Mouse (Mus musculus) heart, postnatal 0 days (tissue): ENCODE data around the gene Cd300a. TPM values are rescaled to one million over a fixed set of nuclear protein-coding genes. Genes with fewer than 3 reads are reported as not detected.

Source experiments
- ATAC-seq: fragments of 200-750 bp; cut with Nextera tagmentation; 2 replicates; pipeline ENCODE4 v1.8.0; 2017; ENCODE audit warnings: low read depth, moderate number of reproducible peaks, moderate library complexity; ENCODE audit not compliant: insufficient read depth
- DNase-seq: peaks from one replicate; pipeline ENCODE4 v3.0.0-alpha.2; 2016; ENCODE audit warnings: low spot score
- H3K27ac ChIP-seq: fragments of 300-500 bp; sonication (generic); 2 replicates; pipeline ENCODE4 v1.5.1; 2014; ENCODE audit warnings: low read depth, mild to moderate bottlenecking
- H3K27me3 ChIP-seq: fragments of 300-500 bp; sonication (generic); 2 replicates; pipeline ENCODE4 v1.6.1; 2014; ENCODE audit warnings: low read length, mixed read lengths; ENCODE audit not compliant: control insufficient read depth, insufficient read depth
- H3K36me3 ChIP-seq: fragments of 300-500 bp; sonication (generic); replicated peaks from 2 replicates; pipeline ENCODE4 v1.6.1; 2014; ENCODE audit warnings: low read length, mixed read lengths; ENCODE audit not compliant: control insufficient read depth, insufficient read depth
- H3K4me1 ChIP-seq: fragments of 300-500 bp; sonication (generic); 2 replicates; pipeline ENCODE4 v1.6.1; 2014; ENCODE audit warnings: antibody characterized with exemption; ENCODE audit not compliant: control insufficient read depth, insufficient read depth
- H3K4me2 ChIP-seq: fragments of 300-500 bp; sonication (generic); 2 replicates; pipeline ENCODE4 v1.6.1; 2014; ENCODE audit warnings: low read depth, mild to moderate bottlenecking, low read length, moderate library complexity
- H3K4me3 ChIP-seq: fragments of 300-500 bp; sonication (generic); 2 replicates; pipeline ENCODE4 v1.5.1; 2014; ENCODE audit warnings: low read depth, low read length
- H3K9ac ChIP-seq: fragments of 300-500 bp; sonication (generic); replicated peaks from 2 replicates; pipeline ENCODE4 v1.6.1; 2014; ENCODE audit warnings: low read depth, low read length, mixed read lengths
- H3K9me3 ChIP-seq: fragments of 300-500 bp; sonication (generic); replicated peaks from 2 replicates; pipeline ENCODE4 v1.6.1; 2016; ENCODE audit warnings: low read length; ENCODE audit not compliant: control insufficient read depth
- CTCF ChIP-seq: IDR thresholded peaks from 2 replicates; pipeline ENCODE4 v1.5.1; 2016; ENCODE audit warnings: antibody characterized with exemption, control low read depth, low read depth
- EP300 ChIP-seq: IDR thresholded peaks from 2 replicates; pipeline ENCODE4 v1.6.1; 2016; ENCODE audit warnings: antibody characterized with exemption, low read depth
- WGBS: fragments of 180-500 bp; shearing (Covaris S2); extraction: QIAGEN DNeasy Blood & Tissue Kit; methylation state at CpG from one replicate; pipeline ENCODE4 v1.1.7; 2014; 5-methylcytosine and 5-hydroxymethylcytosine counted together
- polyA plus RNA-seq: library from polyadenylated mRNA; unstranded; fragments of >200 nt; fragmentation: Nextera tagmentation; extraction: Ambion mirVana; gene quantifications from 2 replicates; pipeline ENCODE4 v1.2.1, GENCODE M21; 2015
- total RNA-seq: library from RNA; depleted of rRNA; stranded (reverse); fragments of >200 nt; gene quantifications from 2 replicates; pipeline ENCODE4 v1.2.3, GENCODE M21; 2014; ENCODE audit warnings: low replicate concordance

Gene Cd300a
- total and polyA plus RNA-seq, 2 experiments from 2014 or later: 0.92 TPM; not detected in 1

DNA sequence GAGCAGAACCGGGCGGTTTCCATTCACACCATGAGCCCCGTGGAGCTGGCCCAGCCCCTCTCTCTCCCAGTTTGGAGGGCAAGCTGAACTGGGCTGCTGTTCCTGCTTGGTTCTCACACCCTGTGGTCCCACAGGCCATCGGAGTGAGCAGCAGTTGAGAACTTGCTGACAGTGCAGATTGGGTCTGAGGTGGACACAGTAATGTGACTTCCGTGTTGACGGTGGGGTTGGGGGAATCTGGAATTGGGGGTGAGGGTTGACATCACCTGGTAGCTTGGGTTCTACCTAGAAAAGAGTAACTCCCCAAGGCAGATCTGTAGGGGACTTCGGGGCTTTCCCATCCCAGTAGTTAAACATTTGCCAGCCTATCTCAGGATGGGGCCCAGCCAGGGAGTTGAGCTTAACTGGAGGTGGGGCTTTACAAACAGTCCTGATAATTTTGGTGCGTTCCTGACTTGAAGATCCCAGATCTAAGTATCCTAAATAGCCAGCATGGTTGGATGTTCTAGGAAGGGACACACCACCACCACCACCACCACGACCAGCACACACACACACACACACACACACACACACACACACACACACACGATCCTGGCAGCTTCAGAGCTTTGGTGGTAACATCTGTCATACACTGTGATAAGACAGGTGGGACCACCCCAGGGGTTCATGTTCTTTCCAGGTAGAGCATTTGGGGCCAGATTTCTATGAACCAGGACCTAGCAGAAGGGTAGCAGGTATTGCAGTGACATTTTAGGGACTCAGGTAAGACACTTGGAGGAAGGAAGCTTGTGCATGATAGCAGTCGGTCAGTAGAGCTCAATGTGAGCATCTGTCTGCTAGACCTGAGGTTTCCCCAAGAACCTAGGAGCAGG lies 22.2 kb upstream of the Cd300a start:
- DNase-seq: no peak
- WGBS: 28% methylated on average over 11 of the region's 11 CpGs
- no peaks in the 10 kb centered on the region for H3K36me3 ChIP-seq
- no peak overlapping the region for H3K4me3 ChIP-seq
- H3K27me3 ChIP-seq: no peaks in the 10 kb centered on the region
- TF ChIP-seq CTCF (no peak), EP300 (no peak)
- H3K4me1 ChIP-seq: peaks cover 22% of the 10 kb centered on the region
- H3K9ac ChIP-seq: no peak overlapping the region
- H3K9me3 ChIP-seq: no peaks in the 10 kb centered on the region
- H3K27ac ChIP-seq: peak overlapping the region; percentile 74
- no peak overlapping the region for H3K4me2 ChIP-seq
- ATAC-seq: no peak

DNA sequence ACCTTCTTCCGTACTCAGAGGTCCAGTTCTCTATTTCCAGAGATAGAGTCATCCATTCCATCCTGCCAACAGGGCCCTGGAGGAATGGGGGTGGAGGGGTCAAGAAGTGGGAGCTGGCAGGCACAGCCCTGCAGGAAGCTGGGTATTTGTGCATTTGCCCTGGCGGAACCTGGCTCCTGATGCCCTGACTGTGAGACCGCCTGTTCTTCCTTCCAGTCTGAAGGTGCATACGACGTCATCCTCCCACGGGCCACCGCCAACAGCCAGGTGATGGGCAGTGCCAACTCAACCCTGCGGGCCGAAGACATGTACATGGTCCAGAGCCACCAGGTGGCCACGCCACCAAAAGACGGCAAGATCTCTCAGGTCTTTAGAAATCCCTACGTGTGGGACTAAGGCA lies 21.6 kb upstream of the Cd300a start:
- Histone ChIP-seq H3K4me1 (peaks cover 29% of the 10 kb centered on the region), H3K27me3 (no peaks in the 10 kb centered on the region), H3K4me3 (no peak overlapping the region), H3K27ac (no peak overlapping the region), H3K36me3 (no peaks in the 10 kb centered on the region), H3K9me3 (no peaks in the 10 kb centered on the region), H3K4me2 (no peak overlapping the region), H3K9ac (no peak overlapping the region)
- TF ChIP-seq EP300: no peak
- TF ChIP-seq CTCF: no peak
- ATAC-seq: no peak
- 85% methylated on average over 12 of the region's 12 CpGs for WGBS
- no peak for DNase-seq

DNA sequence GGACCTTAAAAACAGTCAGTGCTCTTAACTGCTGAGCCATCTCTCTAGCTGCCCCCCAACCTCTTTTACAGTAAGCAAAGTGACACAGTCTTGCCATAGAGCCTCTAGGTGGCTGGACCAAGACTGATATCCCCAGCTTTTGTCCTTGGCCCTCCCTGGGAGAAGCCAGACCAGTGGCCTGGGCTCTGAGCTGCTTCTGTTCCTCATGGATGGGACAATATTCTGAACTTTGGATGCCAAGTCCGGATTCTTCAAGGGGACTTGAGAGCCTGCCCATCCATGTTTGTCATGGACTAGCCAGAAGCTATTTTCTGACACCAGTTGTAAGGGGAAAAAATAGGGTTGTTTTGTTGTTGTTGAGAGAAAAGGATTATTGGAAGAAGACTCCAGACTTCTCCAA lies 20.1 kb upstream of the Cd300a start:
- H3K36me3 ChIP-seq: no peaks in the 10 kb centered on the region
- H3K9me3 ChIP-seq: no peaks in the 10 kb centered on the region
- TF ChIP-seq EP300 (no peak), CTCF (no peak)

DNA sequence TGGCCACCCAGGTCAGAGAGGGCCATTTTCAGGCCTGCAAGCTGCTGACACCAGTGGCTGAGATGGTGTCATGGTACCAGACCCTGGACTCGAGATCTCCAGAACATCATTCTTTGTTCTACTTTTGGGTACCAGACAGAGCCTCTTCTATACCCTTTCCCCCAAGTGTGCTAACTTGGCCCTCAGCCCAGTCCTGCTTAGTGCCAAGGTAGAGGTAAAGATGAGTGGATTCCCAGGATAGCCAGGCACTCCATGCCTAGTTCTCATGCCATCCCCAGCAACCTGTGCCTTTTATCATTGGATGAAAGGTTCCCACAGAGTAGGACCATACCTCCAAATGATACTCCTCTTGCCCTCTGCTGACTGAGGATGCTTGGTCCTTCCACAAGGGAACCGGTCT lies 18.3 kb upstream of the Cd300a start:
- 76% methylated on average over 2 of the region's 2 CpGs for WGBS
- no peaks in the 10 kb centered on the region for H3K27me3 ChIP-seq
- no peaks in the 10 kb centered on the region for H3K36me3 ChIP-seq
- H3K9me3 ChIP-seq: no peaks in the 10 kb centered on the region
- ATAC-seq: no peak
- H3K4me1 ChIP-seq: peaks cover 24% of the 10 kb centered on the region
- no peak for DNase-seq
- H3K27ac ChIP-seq: no peak overlapping the region
- no peak overlapping the region for H3K4me2 ChIP-seq
- no peak overlapping the region for H3K9ac ChIP-seq
- no peak overlapping the region for H3K4me3 ChIP-seq
- TF ChIP-seq EP300: no peak
- TF ChIP-seq CTCF: no peak

More for the DNA sequence above, 20.1 kb upstream of the Cd300a start:
- no peaks in the 10 kb centered on the region for H3K27me3 ChIP-seq
- ATAC-seq: no peak
- H3K4me3 ChIP-seq: no peak overlapping the region
- no peak overlapping the region for H3K27ac ChIP-seq
- H3K4me2 ChIP-seq: no peak overlapping the region
- H3K9ac ChIP-seq: no peak overlapping the region
- DNase-seq: no peak
- peaks cover 31% of the 10 kb centered on the region for H3K4me1 ChIP-seq
- 91% methylated on average over 1 of the region's 1 CpGs for whole genome bisulfite sequencing

DNA sequence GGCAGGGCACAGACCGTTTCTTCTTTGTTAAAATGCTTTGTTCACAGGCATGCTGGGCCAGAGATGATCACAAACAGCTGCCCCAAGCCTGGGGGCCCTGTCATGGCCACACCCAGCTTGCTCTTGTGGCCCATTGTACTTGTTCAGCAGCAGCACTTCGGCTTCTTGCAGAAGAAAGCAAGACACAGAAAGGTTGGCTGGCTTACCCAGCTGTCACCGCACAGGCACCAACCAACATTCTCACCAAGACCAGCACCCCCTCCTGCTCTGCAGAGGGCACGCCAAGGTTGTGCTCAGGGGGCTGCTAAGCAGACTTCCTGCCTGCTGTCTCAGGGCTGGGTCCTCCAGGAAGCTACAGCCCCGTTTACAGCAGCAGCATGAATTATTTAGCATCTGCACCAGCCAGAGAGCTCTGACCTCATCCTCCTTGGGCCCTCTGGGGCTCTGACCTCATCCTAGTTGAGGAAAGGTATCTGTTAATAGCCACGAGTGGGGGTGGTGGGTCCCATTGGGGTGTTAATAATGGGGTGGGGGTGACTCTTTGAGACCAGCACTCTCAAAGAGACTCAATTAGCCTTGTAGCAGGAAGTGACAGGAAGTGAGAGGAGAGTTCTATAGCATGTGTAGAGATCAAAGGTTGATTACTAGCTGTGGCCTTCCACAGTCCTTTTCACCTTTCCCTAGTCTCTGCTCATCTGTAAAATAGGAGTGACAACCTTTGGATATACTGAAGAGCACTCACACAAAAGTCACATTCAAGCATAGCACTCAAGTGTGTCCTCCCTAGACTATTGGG lies 16.6 kb upstream of the Cd300a start:
- TF ChIP-seq CTCF (no peak), EP300 (no peak)
- Histone ChIP-seq H3K27ac (peak overlapping the region; percentile 33), H3K4me3 (no peak overlapping the region), H3K4me2 (no peak overlapping the region), H3K9ac (no peak overlapping the region), H3K27me3 (no peaks in the 10 kb centered on the region), H3K4me1 (peaks cover 9% of the 10 kb centered on the region; the same call in 1 of the 2 replicates), H3K9me3 (no peaks in the 10 kb centered on the region), H3K36me3 (no peaks in the 10 kb centered on the region)
- ATAC-seq: peak; percentile 42
- WGBS: 20% methylated on average over 6 of the region's 6 CpGs
- no peak for DNase-seq
